Mouse (Mus musculus): ENCODE measurements around the gene Mak. TPM values are rescaled to one million over a fixed set of nuclear protein-coding genes. Genes with fewer than 3 reads are reported as not detected.

Mak gene
- total and polyA plus RNA-seq, 3 experiments = not detected

DNA sequence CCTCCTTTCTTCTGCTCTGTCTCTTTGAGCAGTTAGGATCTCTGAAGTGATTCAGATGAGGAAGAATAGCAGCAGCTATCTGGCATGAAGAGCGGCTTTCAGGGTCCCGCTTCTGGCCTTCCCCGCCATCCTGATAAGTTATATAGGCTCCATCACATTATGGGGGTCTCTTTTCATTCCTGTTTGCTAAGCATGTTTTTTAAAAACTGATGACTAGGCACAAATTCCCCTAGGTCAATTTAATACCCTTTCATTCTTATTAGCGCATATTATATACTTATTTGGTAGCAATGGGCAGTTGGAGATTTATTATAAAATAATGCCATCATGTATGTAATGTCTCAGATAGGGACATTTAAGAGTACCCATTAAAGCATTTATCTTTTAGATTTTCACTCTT, 11.9 kb downstream of the Mak start:
- TF ChIP-seq MAFK (IDR thresholded peaks at IDR 0.05; ENCODE audit: insufficient replicate concordance, low read length) (peak; percentile 74), JUND (conservative IDR thresholded peaks at IDR 0.05; ENCODE audit: low read depth, low read length) (no peak), NELFE (IDR thresholded peaks at IDR 0.05; ENCODE audit: low read depth, low read length) (no peak), E2F4 (IDR thresholded peaks at IDR 0.05; ENCODE audit: insufficient replicate concordance, low read depth, low read length) (no peak), POLR2A (IDR thresholded peaks at IDR 0.05; ENCODE audit: low read depth, low read length) (no peak)
- Histone ChIP-seq H3K79me2 (replicated peaks; ENCODE audit: control insufficient read depth, extremely low read depth, insufficient read depth, poor library complexity, severe bottlenecking) (no peaks in the 10 kb centered on the region), H3K9ac (ENCODE audit: insufficient read depth, low read depth) (no peak overlapping the region), H3K9me3 (replicated peaks; ENCODE audit: low read length) (no peaks in the 10 kb centered on the region), H3K4me3 (replicated peaks in 1 of 3; ENCODE audit: low read depth in 2 of 3, low read length in 2 of 3, poor library complexity in 1 of 3) (no peak overlapping the region), H3K27me3 (replicated peaks) (no peaks in the 10 kb centered on the region), H3K4me1 (ENCODE audit: control insufficient read depth in 1 of 2, insufficient read depth in 2 of 2) (no peaks in the 10 kb centered on the region), H3K27ac (ENCODE audit: insufficient read depth, low read depth) (no peak overlapping the region), H3K36me3 (replicated peaks in 1 of 2; ENCODE audit: control insufficient read depth in 1 of 2, insufficient read depth in 1 of 2, low read length in 1 of 2) (no peaks in the 10 kb centered on the region), H3K4me2 (ENCODE audit: insufficient read depth, low read depth, poor library complexity, severe bottlenecking) (no peak overlapping the region)
- DNase-seq (ENCODE audit: extremely low read depth) = no peak
- dilution Hi-C loops (cut with MboI; ENCODE audit: extremely low pct_ligation_motif_present, extremely low pct_unique_long_range_greater_than_20kb, low sequenced_read_pairs) = no loop called here
- in situ Hi-C loops (cut with MboI; ENCODE audit: low pct_ligation_motif_present, low pct_unique_long_range_greater_than_20kb, low sequenced_read_pairs) = no loop called here

GRCm38 (mm10) chr13:41051965-41052364, 27.5 kb downstream of the Mak start:
- Histone ChIP-seq H3K36me3 (replicated peaks in 1 of 2; ENCODE audit: control insufficient read depth in 1 of 2, insufficient read depth in 1 of 2, low read length in 1 of 2) (no peaks in the 10 kb centered on the region), H3K27ac (ENCODE audit: insufficient read depth, low read depth) (no peak overlapping the region), H3K79me2 (replicated peaks; ENCODE audit: control insufficient read depth, extremely low read depth, insufficient read depth, poor library complexity, severe bottlenecking) (no peaks in the 10 kb centered on the region), H3K27me3 (replicated peaks) (no peaks in the 10 kb centered on the region), H3K9me3 (replicated peaks; ENCODE audit: low read length) (no peaks in the 10 kb centered on the region), H3K4me3 (replicated peaks in 1 of 3; ENCODE audit: low read depth in 2 of 3, low read length in 2 of 3, poor library complexity in 1 of 3) (no peak overlapping the region), H3K4me1 (ENCODE audit: control insufficient read depth in 1 of 2, insufficient read depth in 2 of 2) (no peaks in the 10 kb centered on the region), H3K9ac (ENCODE audit: insufficient read depth, low read depth) (no peak overlapping the region), H3K4me2 (ENCODE audit: insufficient read depth, low read depth, poor library complexity, severe bottlenecking) (peak overlapping the region; percentile 12; the same call in 1 of the 2 replicates)
- in situ Hi-C loops (cut with MboI; ENCODE audit: low pct_ligation_motif_present, low pct_unique_long_range_greater_than_20kb, low sequenced_read_pairs) = no loop called here
- dilution Hi-C loops (cut with MboI; ENCODE audit: extremely low pct_ligation_motif_present, extremely low pct_unique_long_range_greater_than_20kb, low sequenced_read_pairs) = no loop called here
- TF ChIP-seq CHD2 (IDR thresholded peaks at IDR 0.05; ENCODE audit: low read length) (no peak), MAZ (IDR thresholded peaks at IDR 0.05; ENCODE audit: low read depth, low read length) (no peak), RCOR1 (conservative IDR thresholded peaks at IDR 0.05; ENCODE audit: low read depth, low read length) (no peak), GABPA (IDR thresholded peaks at IDR 0.05; ENCODE audit: insufficient replicate concordance, low read depth, low read length) (no peak), MAX (IDR thresholded peaks at IDR 0.05; ENCODE audit: low read length) (no peak)
- no peak for DNase-seq (ENCODE audit: extremely low read depth)

DNA sequence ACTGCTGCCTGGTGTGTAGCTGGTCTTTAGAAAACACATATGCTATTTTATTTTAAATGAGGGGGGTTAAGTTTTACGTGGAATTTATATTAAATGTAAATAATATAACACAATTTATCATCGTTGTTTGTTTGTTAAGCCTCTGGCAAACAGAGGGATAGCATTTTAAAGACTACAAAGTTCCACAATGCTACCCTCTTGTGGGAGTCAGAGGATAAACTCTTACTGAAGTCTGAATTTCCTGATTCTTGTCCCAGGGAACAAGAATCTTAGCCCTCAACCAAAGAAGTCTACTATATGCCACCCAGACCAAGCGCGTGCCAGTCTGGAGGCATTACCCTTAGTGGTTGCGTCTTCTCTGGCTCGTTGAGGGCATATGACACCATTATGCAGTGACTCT, 32.2 kb downstream of the Mak start:
- no peak for DNase-seq (ENCODE audit: extremely low read depth)
- Histone ChIP-seq H3K27me3 (replicated peaks) (no peaks in the 10 kb centered on the region), H3K27ac (ENCODE audit: insufficient read depth, low read depth) (no peak overlapping the region), H3K4me1 (ENCODE audit: control insufficient read depth in 1 of 2, insufficient read depth in 2 of 2) (no peaks in the 10 kb centered on the region), H3K36me3 (replicated peaks in 1 of 2; ENCODE audit: control insufficient read depth in 1 of 2, insufficient read depth in 1 of 2, low read length in 1 of 2) (no peaks in the 10 kb centered on the region), H3K9me3 (replicated peaks; ENCODE audit: low read length) (no peaks in the 10 kb centered on the region), H3K4me2 (ENCODE audit: insufficient read depth, low read depth, poor library complexity, severe bottlenecking) (no peak overlapping the region), H3K4me3 (replicated peaks in 1 of 3; ENCODE audit: low read depth in 2 of 3, low read length in 2 of 3, poor library complexity in 1 of 3) (no peak overlapping the region), H3K9ac (ENCODE audit: insufficient read depth, low read depth) (no peak overlapping the region), H3K79me2 (replicated peaks; ENCODE audit: control insufficient read depth, extremely low read depth, insufficient read depth, poor library complexity, severe bottlenecking) (no peaks in the 10 kb centered on the region)
- dilution Hi-C loops (cut with MboI; ENCODE audit: extremely low pct_ligation_motif_present, extremely low pct_unique_long_range_greater_than_20kb, low sequenced_read_pairs) = no loop called here
- in situ Hi-C loops (cut with MboI; ENCODE audit: low pct_ligation_motif_present, low pct_unique_long_range_greater_than_20kb, low sequenced_read_pairs) = no loop called here
- TF ChIP-seq JUN (IDR thresholded peaks at IDR 0.05; ENCODE audit: insufficient read depth, low read depth, low read length) (no peak), MAZ (IDR thresholded peaks at IDR 0.05; ENCODE audit: low read depth, low read length) (no peak), GABPA (IDR thresholded peaks at IDR 0.05; ENCODE audit: insufficient replicate concordance, low read depth, low read length) (no peak), TCF12 (IDR thresholded peaks at IDR 0.05; ENCODE audit: low read depth, low read length) (no peak), BHLHE40 (IDR thresholded peaks at IDR 0.05; ENCODE audit: low read depth, low read length) (no peak), POLR2A (IDR thresholded peaks at IDR 0.05; ENCODE audit: low read depth, low read length) (no peak)
